Mouse (Mus musculus) heart, postnatal 36 days (tissue): ENCODE data around the gene Tgif2lx2. TPM values are rescaled to one million over a fixed set of nuclear protein-coding genes. Genes with fewer than 3 reads are reported as not detected.
"Not testable (repeated sequence)": the region's sequence is repeated elsewhere in the genome, so short reads cannot be mapped to it uniquely, and the experiment has no call there.

Experiments
- DNase-seq, 2 experiments: peaks; one replicate each; pipeline ENCODE4 v3.0.0; 2021 to 2022
- intact Hi-C: fragments of 180-260 bp; cut with DNase I; formaldehyde crosslinking; loops from one replicate; pipeline ENCODE4 v1.15.1; 2025
- total RNA-seq, 2 experiments: library from RNA; stranded (reverse); gene quantifications; 2 replicates each; pipeline ENCODE4 v1.2.3; 2021

Gene Tgif2lx2
- not detected for total RNA-seq

GRCm38 (mm10) chrX:118426927-118427326, at the start of gene Tgif2lx2:
TSS of gene Tgif2lx2 (plus strand) at chrX:118427227.
- intact Hi-C loops, DNase-seq: not testable (repeated sequence)

Other genes starting within 250 kb of the Tgif2lx2 start
- gene Tgif2lx1, start 53.5 kb downstream of the Tgif2lx2 start, total RNA-seq, result not detected